Mouse (Mus musculus) cerebellum, adult 2 months (tissue): ENCODE measurements around the gene Galk2.

Source experiments
- CTCF ChIP-seq: fragments of 200-500 bp; IDR thresholded peaks from 2 replicates; pipeline ENCODE4 v1.5.1; 2011; ENCODE audit warnings: low read depth, mild to moderate bottlenecking, control low read depth, low read length, moderate library complexity, borderline replicate concordance; ENCODE audit not compliant: insufficient read depth
- POLR2A ChIP-seq: fragments of 200-500 bp; IDR thresholded peaks from 2 replicates; pipeline ENCODE4 v1.6.1; 2011; ENCODE audit warnings: low read length, control low read depth, borderline replicate concordance; ENCODE audit not compliant: insufficient read depth

- TF ChIP-seq POLR2A: no peak
- TF ChIP-seq CTCF: no peak
Measured at GRCm38 (mm10) chr2:126006742-126007141, 147.8 kb downstream of the Galk2 start.
